Mouse (Mus musculus) G1E (cell line): Measurements from ENCODE around the gene Zdhhc7.

Source experiments
- CTCF ChIP-seq: IDR thresholded peaks from 2 replicates; pipeline ENCODE4 v1.5.1; 2012; ENCODE audit warnings: low read depth, low read length, inconsistent platforms, mixed read lengths
- GATA1 ChIP-seq: IDR thresholded peaks from 2 replicates; pipeline ENCODE4 v1.6.1; 2012; ENCODE audit warnings: borderline replicate concordance, low read length, inconsistent platforms, mixed read lengths

GRCm38 (mm10) chr8:120120951-120121350 is 19.7 kb upstream of the Zdhhc7 start:
- no peak for TF ChIP-seq GATA1
- TF ChIP-seq CTCF: no peak
